Mouse (Mus musculus) lung, adult 2 months (tissue): ENCODE results near the gene Smc1a.

Source experiments
- CTCF ChIP-seq: fragments of 200-500 bp; IDR thresholded peaks from 2 replicates; pipeline ENCODE4 v1.5.1; 2011; ENCODE audit warnings: mild to moderate bottlenecking, low read length, control low read depth; ENCODE audit not compliant: insufficient read depth
- POLR2A ChIP-seq: fragments of 200-500 bp; IDR thresholded peaks from 2 replicates; pipeline ENCODE4 v1.6.1; 2011; ENCODE audit warnings: low read depth, mild to moderate bottlenecking, control low read depth, low read length, borderline replicate concordance; ENCODE audit errors: extremely low read depth

DNA sequence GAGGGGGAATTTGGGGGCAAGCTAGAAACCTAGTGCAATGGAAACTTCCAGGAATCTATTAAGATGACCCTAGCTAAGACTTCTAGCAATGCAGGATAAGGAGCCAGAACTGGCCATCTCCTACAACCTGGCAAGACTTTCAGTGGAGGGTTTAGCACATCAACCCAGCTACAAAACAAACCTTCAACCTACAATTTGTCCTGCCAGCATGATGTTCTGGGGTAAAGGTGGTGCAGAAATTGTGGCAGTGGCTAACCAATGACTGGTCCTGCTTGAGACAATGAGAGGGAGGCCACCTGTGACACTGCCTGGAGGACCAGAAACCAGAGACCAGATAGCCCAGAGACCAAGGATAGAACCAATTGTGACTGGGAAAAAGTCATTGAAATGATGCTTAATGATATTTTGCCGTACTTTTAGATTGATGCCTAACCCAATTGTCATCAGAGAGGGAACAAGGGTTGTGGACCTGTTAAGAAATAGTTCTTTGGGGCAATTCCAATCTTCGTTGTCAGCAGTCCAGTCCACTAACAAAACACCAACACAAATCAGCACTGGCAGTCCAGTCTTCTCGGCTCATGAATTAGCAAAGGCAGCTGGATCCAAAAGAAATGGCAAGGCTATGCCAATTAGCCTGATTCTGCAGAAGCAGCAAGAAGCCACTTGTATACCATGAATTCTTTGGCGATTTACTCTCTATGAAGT is 17.1 kb upstream of the Smc1a start:
- TF ChIP-seq CTCF (no peak), POLR2A (no peak)
